Mouse (Mus musculus): ENCODE measurements at regions not wholly inside any gene's neighbourhood (a gene's known extent, or its start where the extent isn't known, plus 50 kb on each side); places are given as distances from the start of the nearest gene placed in this dataset.

DNA sequence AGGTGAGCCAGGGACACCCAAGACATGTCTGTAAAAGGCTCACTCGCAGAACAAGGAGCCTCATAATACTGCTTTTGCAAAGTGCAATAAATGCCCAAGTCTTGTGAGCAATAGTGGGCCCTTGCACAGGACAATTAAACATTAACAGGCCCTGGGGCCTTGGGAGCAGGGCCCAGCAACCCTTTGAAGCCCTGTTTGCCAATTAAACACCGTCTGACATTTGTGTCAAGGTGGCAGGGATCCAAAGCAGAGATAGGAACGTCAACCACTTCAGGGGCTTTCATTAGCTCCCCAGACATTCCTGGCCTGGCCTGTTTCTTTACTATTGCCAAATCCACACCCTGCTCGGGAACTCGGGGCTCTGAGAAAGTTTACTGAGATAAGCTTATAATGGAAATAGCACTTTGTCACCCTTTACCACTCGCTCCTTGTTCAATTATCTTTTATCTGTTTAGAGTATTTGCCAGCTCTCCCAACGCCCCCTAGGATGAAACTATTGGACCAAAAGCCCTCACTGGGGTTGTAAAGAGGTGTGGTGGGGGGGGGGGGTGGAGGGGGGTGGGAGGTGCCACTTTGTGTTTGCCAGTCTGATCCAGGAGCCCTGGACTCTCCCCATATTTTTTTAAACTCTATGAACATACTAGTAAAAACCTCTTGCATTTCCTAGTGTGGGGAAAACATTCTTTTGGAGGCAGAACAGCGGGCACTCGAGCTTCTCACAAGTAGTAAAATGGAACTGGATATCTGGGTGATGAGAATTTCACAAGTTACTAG lies 247.4 kb downstream of the Fam49a start:
- DNase-seq (ENCODE audit: low spot score in 2 of 2), result no peak

DNA sequence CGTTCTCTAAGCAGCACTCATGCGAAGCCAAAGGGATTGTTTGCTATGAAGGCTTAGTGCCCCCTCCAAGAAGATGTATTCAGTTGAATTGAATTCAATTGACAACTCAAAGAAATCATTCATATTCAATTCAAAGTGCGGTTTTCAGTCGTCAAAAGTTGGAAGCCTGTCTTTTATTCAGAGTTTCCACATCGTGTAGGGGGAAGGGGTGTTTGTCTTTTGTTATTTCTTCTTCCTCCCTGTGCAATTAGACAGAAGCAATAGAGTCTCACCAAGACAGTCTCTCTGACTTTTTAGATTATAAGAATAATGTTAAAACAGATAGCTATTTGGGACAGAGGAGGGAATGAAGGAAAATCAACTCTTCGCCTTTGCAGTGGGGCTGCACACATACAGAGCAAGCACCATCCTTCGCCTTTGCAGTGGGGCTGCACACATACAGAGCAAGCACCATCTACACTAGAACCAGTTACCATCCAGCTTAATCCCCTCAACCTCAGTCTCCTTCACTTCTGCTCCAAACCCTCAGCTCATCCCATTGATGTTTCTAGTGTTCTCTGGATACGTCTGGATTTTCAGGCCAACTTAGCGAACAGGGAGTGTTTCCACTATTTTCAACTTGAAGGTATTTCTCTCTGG lies 246.7 kb downstream of the Fam49a start:
- no peak for DNase-seq (ENCODE audit: low spot score in 2 of 2)

DNA sequence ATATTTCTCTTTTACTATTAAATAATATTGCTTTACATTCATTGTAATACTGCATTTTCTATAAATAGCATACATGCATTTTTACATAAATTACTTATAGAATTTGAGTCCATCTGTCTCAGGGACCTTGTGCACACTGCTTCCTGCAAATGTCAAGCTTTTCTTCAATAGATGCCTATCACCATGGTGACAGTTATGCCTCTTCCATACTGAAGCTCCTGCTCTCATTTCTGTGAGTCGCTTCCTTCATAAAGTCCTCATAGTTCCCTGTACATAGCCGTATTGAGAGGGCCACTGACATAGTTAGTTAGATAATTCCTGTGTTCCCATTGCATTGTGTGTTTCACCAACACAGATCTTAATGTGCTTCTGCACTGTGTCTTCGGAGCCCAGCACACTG lies 244.7 kb downstream of the Fam49a start:
- DNase-seq (ENCODE audit: low spot score in 2 of 2), result no peak

DNA sequence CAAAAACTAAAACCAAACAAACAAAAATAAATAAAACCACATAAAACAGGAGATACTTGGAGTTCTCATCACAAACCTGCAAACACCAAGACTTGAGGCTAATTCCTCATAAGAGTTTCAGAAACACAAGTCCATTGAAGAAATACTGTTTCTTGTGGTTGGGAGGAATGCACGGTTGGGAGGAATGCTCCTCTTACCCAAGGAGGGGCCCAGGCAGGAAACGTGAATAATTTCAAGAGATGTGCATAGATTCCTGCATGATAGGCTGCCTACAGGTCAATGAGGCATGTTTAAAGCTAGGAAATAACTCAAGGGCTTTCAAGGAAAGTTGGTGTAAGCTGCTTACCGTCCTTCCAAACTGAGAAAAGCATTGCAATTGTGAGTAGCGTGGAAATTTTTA lies 243.7 kb downstream of the Fam49a start:
- DNase-seq (ENCODE audit: low spot score in 2 of 2), result no peak

DNA sequence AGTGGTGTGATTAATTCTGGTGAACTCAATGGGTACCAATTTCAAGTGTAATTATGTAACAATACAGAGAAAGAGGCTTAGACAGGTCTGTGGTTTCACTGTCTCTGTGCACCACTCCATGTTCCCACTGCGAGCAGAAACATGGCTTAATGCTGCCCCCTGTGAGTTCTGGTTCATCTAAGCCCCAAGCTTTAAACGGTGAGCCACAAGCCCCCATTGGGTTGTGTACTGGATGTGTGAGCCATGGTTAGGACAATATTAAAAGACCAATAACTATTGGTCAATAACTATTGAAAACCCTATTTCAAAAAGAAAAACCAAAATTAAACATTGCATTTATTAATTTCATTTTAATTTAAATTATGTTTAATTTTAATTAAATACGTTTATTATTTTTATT lies 238.0 kb downstream of the Fam49a start:
- no peak for DNase-seq (ENCODE audit: low spot score in 2 of 2)

DNA sequence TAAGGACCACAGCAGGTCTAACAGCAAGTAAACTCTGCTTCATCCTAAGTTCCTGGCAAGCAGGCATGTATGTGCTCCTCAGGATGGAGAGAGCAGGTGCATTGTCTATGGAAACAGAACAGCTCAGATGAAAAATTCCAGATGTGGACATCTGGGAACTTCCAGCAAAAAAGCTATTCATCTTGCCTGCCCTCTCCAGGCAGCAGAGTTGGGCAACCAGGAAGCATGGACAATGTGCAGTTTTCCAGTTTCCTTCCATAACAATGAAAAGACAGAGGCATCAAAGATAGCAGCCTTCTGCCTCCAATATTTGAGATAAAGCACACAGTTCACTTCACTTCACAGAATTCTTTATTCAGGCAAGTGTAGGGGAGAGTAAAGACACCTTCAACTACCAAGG lies 236.7 kb downstream of the Fam49a start:
- no peak for DNase-seq (ENCODE audit: low spot score in 2 of 2)

DNA sequence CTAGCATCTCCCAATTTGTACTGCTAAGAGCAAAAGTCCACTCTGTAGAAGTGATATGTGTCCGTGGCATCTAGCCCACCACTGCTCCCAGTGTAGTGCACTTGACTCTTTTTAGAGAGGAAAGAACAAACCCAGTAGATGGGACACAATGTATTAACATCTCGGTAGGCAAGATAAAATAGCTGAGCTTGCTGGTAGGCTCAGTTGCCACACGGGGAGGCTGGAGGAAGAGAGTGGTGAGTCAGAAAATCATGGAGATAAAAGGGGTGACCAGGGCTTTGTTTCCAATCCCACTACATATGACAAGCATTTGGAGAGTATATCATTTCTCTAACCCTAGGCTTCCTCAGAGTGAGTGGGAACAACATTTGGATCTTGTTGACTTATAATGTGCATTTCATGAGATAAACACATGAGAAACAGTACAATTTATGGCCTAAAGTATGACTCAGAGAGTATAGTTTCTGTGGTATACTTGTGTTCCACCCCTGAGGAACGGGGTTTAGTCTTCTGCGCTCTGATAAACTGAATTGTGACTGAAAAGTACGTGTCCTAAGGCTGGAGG lies 235.4 kb downstream of the Fam49a start:
- no peak for DNase-seq (ENCODE audit: low spot score in 2 of 2)

DNA sequence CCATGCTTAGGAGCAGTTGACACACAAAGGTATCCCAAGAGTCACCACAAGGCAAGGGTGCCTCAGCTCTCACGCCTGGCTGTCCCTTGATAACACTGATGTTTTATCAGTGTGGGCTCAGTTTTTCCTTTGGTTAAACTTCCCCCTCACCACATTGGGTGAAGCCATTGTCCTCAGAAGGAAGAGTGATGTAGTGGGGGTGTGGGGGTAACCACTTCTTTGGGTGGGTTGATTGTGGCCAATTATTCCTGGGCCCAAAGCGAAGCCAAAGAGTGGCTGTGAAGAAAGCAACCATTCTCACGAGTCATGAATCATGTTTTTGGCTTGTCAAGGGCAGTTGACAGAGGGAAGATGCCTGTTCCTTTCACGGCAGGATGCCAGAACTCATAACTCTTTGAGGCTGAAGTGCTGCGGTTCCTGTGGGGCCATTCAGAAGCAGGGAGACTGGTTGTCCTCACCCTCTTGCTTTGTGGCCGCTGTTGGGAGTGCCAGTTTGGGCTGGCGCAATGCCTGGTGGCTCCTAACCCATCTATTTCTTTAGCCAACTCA lies 234.7 kb downstream of the Fam49a start:
- DNase-seq (ENCODE audit: low spot score in 2 of 2), result no peak

DNA sequence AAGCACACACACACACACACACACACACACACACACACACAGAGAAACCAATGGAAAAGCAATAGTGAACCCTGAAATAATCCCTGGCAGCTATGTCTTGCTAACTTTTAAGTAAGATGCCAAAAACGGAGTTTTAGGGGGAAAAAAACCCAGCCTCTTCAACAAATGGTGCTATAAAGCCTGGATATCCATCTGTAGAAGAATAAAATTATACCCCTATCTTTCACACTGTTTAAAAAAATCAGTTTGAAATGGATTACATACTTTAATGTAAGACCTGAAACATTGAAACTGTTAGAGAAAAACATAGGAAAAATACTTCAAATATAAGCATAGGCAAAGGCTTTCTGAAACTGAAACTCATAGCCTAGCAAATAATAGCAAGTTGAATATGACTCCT lies 228.2 kb downstream of the Fam49a start:
- DNase-seq (ENCODE audit: low spot score in 2 of 2), result no peak

DNA sequence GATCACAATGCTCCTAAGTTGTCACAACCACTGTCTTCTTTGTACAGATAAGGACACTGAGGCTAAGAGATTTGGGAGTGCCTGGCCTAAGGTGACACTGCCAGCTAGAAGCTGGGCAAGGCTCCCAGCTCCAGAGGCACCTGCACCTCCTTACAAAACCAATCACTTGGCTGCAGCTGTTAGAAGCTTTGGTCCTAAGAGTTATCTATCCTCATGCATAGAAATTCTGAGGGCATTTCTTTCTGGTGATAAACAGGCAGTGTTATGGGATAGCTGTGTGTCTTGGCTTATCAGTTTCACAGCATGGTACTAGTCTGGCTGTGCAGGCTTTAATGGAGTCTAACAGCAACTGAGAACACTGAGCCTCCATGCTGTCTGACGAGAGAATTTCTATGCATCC lies 226.2 kb downstream of the Fam49a start:
- DNase-seq (ENCODE audit: low spot score in 2 of 2), result no peak

DNA sequence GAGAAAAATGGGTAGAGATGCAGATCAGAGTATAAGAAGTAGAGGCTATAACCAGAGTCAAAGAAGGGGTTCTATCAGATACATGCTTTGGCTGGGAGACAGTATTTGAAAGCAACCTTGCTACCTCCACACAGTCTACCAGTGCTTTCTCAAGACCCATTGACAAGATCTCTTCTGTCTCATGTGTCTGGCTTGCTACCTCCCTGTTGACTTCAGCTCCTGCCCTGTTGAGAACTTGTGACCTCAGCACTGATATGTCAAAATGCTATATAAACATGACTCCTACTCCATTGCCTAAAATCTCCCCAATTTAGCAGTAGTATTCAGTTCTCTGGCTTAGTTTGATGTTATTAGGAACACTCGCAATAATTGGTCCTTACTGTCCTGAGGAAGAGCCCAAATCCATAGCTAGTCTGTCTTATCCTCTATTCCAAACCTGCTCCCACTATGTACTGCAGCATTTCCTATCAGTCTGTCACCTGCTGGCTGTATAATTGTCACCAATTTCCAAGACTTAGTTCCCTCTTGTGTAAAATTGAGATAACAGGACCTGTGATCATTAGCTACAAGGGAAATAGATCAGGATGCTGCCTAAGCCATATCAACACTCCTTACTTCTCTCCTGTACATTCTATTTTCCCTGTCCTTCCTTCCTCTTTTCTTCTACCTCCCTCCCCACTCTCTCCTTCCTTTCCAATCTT lies 224.9 kb downstream of the Fam49a start:
- no peak for DNase-seq (ENCODE audit: low spot score in 2 of 2)

DNA sequence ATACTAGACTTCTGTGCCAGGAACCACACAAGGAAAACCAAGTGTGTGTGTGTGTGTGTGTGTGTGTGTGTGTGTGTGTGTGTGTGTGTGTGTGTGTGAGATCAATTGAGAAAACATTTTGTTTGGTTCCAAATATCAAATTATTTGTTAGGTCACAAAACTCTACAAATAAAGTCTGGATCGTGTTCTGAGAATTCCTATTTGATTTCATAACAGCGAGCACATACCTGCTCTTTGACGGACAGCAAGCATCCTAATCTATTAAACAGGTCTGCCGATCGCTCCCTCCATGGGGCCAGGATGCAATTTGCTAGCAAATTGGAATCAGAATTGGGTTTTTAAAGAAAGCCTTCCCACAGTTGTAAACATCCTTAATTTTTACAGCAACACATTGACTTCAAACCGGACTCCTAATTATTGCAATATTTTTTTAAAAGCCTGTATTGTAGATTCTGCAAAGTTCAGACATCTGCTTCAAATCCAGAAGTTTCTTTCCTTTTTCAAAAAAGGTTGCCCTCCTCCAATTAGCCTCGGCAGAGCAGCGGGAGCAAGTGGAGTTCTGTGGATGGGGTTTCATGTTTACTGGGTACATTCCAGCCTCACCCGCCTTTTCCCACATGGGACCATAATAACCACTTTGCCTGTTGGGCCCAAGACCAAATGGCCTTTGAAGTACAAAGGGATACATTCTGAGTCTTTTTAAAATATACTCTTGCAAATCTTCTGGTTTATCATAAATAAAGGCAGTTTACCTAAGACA lies 223.2 kb downstream of the Fam49a start:
- no peak for DNase-seq (ENCODE audit: low spot score in 2 of 2)

DNA sequence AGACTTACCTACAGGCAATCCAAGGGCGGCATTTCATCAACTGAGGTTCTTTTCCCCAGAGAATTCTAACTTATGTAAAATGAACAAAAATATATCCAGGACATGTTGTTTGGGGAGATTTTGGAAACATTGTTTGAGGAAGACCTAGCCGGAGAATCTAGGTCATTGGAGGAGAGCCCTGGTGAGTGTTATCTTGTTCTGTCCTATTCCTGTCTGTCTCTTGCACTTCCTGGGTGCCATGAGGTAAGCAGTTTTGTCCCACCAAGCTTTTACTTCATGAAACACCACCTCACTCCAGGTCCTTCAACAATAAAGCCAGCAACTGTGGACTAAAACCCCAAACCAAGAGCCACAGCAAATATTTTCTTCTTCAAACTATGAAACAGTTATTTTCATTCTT lies 218.5 kb downstream of the Fam49a start:
- DNase-seq (ENCODE audit: low spot score in 2 of 2), result no peak

DNA sequence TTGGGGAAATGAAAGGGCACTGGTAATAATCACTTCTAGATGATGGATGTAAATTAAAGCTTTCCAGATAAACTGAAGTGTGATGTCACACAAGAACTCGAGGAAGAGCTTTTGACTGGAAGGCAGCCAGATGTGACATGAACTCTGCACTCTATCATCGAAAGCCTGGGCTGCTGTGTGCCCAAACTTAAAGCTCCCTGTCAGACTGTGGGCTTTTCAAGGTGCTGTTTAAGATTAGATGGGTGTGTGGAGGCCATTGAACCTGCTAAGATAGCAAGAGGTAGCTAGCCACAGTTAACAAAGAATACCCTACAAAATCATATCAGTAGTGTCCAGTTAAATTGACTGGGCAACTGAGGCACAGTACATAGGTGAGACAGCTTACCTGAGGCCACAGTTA lies 190.1 kb downstream of the Fam49a start:
- no peak for DNase-seq (ENCODE audit: low spot score in 2 of 2)

DNA sequence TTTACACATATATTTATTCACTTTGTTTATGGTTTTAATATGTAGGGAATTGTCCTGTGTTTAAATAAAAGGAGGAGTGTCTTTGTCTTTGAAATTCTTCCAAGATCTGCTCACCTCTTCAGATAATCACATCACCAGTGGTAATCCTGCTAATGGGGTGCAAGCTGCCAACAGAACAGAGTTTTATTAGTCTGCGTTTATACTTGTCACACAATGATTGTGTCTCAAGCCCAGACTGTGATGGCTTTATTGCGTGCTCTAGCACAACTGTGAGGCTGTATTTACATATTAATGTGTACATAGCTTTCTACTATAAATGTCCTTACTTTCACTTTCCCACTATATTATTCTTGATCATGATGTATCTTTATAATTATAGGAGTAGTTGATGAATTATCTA lies 184.8 kb downstream of the Fam49a start:
- DNase-seq (ENCODE audit: low spot score in 2 of 2), result no peak

DNA sequence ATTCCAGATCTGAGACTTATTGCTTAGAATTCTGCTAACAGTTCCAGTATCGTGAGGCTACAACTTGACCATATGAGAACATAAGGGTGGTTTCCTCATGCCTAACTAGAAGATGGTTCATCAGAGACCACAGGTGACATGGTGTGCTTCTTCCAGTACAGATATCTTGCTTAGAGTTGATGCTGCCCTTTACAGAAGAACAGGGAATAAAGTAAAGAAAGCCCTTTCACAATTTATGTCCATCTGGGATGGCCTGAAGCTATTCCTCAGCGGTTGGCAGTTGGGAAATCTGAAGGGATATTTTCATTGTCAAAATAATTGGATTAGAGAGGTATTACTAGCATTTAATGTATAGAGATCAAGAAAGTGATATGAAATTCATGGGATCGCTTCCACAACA lies 184.3 kb downstream of the Fam49a start:
- DNase-seq (ENCODE audit: low spot score in 2 of 2), result no peak

DNA sequence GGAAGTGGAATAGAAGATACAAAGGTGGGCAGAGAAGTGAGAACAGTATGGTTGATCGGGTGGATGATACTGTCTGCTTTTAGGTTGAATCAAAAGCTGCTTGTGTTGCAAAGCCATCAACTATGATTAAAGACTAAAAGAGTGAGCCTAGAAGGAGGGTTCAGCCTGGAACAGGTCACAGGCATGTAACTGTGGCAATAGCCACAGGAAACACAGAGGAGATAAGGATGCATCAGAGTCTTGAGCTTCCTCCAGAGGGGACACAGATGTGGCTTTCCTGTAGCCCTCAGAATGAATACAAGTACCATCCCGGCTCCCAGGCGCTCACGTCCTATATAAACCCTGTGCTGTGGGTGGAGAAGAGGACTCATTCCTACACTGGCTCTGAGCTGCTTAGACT lies 180.9 kb downstream of the Fam49a start:
- no peak for DNase-seq (ENCODE audit: low spot score in 2 of 2)

DNA sequence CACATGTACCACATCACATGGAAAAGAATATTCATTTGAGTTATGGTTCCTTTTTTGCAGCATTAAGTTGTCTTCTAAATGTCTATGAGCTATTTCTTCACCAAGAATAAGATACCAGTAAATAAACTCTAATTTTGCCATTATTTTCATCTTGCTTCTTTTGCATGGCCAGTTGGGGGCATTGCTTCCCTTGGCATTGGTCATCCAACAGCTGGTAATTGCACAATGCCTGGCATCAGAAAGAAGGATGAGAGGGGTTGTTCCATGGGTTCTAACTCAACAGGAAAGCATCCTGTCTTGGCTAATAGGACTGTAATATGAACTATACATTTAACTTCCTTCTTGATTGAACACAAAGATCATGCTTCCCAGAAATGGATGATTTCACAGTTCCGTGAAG lies 174.4 kb downstream of the Fam49a start:
- no peak for DNase-seq (ENCODE audit: low spot score in 2 of 2)

DNA sequence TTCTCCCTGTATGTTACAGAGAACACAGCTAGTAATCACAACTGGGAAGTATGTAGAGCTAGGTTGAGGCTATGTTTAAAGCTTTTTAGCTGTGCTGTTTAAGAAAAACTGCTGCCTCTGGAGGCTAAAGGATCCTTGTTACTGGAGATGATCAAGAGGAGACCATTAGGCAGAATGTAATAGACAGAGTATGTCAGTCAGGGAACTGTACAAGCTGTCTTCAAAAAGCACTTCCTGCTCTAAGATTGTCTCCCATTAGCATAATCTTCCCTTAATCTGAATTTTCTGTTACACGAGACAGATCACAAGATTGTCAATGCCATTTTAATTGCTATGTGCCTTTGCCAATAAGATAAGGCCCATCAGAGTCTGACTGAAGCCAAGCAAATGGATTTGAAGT lies 170.7 kb downstream of the Fam49a start:
- no peak for DNase-seq (ENCODE audit: low spot score in 2 of 2)
